Mouse (Mus musculus) heart, adult 2 months (tissue): ENCODE data around the gene Fgfr2.

Experiments
- CTCF ChIP-seq: fragments of 200-600 bp; IDR thresholded peaks from 2 replicates; pipeline ENCODE4 v1.8.1; 2022; ENCODE audit warnings: antibody characterized with exemption, mild to moderate bottlenecking, moderate library complexity
- POLR2A ChIP-seq: fragments of 200-500 bp; IDR thresholded peaks from 2 replicates; pipeline ENCODE4 v1.6.1; 2011; ENCODE audit warnings: mild to moderate bottlenecking, low read depth, low read length, control low read depth; ENCODE audit not compliant: insufficient read depth

DNA sequence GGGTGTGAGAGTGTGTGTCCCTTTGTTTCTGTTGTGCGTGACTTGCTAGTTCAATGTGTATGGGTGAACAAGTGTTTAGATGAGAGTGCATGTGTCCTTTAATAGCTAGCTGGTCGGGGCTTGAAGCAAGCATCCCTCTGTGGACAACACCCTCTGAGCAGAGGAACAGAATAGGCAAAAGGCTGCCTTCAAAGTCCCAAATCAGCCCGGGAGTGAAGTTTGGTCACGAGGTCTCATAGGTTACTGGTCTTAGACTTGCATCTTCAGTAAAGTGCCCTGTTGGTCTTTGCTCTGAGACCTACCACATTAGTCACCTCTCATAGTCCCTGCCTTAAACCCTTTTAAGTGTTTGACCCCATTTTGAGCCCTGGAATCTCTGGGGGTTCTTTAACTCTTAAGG is 1571.7 kb downstream of the Fgfr2 start:
- TF ChIP-seq CTCF (no peak), POLR2A (no peak)
